Mouse (Mus musculus) left cerebral cortex, adult 18-20 months (tissue): ENCODE data around the gene Wbp1. TPM values are rescaled to one million over a fixed set of nuclear protein-coding genes. Genes with fewer than 3 reads are reported as not detected.
"Not testable (repeated sequence)": the region's sequence is repeated elsewhere in the genome, so short reads cannot be mapped to it uniquely, and the experiment has no call there.

Experiments used
- DNase-seq, 2 experiments: peaks; one replicate each; pipeline ENCODE4 v3.0.0; 2021 to 2022; ENCODE audit warnings: low spot score in 2 of 2, mixed read lengths in 1 of 2
- long read RNA-seq, 2 experiments: library from polyadenylated mRNA; stranded (forward); transcript quantifications; one replicate each; pipeline ENCODE4 v2.0.0; 2021
- total RNA-seq, 2 experiments: library from RNA; stranded (reverse); gene quantifications; 2 replicates each; pipeline ENCODE4 v1.2.3; 2021

Gene Wbp1
- 10 to 100 TPM; 37.2 to 40.2 TPM for total RNA-seq
- long read RNA-seq, experiment 1, transcript Wbp1-201 (5 exons, 1,419 nt), result major isoform, 24 of 41 reads
- long read RNA-seq, experiment 1, partial matches to known transcripts, result 2 of 41 reads
- long read RNA-seq, experiment 1, other reads (novel, unspliced or antisense), result 12 of 41 reads
- long read RNA-seq, experiment 2, transcript Wbp1-201 (5 exons, 1,419 nt), result major isoform, 20 of 37 reads
- long read RNA-seq, experiment 2, partial matches to known transcripts, result 3 of 37 reads
- long read RNA-seq, experiment 2, other reads (novel, unspliced or antisense), result 8 of 37 reads

DNA sequence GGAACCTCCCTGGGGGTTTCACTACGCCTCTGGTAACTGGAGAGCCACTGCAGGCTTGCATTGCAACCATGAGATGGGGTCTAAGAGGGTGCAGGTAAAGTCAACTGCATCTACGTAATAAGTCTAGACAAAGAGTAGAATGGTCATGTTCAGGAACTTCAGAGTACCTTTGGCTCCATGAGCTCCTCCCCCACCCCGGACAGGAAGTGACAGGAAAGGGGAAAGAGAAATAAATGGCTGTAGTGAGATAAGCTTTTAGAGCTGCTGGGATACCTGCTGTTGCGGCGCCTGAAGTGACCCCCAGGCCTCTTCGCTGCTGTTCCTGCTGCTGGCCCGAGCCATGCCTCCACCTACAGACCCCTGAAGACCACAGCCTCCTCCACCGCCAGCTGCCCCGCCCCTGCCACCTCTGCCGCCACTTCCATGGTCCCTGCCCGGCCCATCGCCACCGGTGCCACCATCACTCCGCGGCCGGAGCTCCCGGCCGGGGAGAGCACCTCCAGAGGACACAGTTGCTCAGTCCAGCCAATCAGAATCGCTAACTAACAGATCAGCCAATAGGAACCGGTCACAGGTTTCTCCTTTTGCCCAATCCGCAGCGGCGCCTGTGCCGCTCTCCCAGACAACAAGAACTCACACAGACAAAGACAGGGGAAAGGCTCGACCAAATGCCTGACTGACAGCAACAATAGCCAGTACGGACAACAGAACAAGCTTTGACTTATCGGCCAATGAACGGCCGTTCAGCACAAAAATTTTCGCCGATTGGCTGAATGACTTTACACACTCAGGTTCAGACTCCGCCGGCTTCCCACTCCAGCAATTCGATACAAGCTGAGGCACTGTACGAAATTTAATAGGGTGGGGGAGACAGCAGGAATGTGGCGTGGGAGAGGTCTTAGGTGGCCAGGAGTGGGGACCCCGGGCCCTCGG, at the start of gene Wbp1:
Gene Wbp1 (minus strand): TSS at position 630 of the 933 bp plus-strand sequence.
- peak; percentile 91 to 96 for DNase-seq

DNA sequence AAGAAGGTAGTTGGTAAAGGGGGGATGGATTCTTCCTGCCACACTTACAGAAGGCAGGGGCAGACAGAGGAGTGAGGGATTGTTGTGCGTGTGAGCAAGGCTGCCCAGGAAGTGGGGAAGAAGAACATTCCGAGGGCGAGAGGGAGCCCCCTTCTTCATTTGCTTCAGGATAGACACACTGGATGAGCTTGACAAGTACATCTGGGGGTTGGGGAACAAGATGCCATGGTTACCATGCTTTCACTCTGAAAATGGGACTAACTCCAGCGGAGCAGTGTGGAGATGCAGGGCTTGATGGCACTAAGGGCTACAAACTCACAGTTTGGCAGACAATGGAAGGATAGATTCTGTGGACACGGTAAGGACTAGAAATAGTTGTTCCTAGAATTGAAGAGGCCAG, 49.7 kb upstream of the Wbp1 start:
- no peak for DNase-seq

DNA sequence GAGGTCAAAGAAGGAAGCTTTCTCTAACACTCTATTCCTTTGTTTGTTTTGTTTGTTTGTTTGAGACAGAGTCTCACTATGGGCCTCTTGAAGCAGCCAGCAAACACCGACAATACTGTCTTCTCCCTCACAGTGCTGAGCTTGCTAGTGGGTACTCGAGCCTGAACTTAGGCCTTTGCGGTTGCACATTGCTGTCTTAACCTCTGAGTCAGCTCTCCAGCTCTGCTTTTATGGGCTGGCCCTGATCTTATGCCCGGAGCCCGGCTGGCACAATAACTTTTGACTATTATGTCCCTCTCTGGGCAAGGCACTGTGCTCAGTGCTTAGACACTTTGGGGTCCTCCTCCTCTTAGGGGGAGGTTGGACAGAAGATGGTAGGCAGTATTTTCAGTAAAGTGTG, 48.5 kb upstream of the Wbp1 start:
- no peak for DNase-seq

DNA sequence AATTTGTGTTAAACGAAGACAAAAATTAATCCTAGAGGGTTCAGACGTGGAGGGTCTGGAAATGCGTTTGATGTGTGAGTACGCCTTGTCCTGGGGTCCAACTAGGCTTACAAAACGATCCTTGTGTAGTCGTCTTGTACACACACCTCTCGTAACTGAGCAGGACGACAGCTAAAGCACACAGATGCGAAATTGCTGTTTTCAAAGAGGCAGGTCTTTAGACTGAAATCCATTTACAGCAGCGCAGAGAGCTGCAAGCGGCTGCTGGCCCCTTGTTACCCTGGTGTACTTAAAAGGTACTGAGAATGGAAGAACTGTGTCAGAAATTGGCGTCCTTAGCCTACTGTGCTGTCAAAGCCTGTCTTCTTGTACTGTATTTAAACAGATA, 44.9 kb upstream of the Wbp1 start:
- no peak for DNase-seq

DNA sequence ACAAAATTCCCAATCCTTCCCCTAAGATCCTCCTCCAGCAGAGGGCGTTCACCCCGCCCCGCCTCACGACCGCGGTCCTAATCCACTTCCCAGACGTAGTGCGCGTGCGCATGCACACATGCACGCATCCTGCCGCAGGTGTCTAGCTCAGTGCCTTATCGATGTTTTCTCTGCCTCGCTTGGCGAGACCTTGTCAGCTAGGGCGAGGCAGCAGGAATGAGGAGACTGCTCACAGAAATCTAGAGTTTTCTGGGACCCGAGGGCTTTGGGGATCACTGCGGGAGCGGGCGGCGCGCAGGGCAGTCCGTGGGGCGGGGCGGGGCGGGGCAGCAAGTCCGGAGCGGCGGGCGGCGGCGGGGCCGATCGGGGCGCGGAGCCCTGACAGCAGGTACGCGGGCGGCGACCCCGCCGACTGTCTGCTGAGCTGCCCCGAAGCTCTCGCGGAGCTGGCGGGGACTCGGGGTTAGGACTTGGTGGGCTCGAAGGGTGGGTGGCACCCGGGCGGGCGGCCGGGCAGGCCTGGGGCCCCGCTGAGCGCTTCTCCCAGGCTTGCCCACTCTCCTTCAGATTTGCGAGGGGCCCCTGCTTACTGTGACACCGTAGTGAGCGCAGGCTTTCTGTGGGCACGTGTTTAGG, 44.4 kb upstream of the Wbp1 start, which contains the start of gene Dctn1:
Gene Dctn1 (plus strand): TSS at position 314 of the 636 bp plus-strand sequence.
- DNase-seq, result peak; percentile 92 to 93

DNA sequence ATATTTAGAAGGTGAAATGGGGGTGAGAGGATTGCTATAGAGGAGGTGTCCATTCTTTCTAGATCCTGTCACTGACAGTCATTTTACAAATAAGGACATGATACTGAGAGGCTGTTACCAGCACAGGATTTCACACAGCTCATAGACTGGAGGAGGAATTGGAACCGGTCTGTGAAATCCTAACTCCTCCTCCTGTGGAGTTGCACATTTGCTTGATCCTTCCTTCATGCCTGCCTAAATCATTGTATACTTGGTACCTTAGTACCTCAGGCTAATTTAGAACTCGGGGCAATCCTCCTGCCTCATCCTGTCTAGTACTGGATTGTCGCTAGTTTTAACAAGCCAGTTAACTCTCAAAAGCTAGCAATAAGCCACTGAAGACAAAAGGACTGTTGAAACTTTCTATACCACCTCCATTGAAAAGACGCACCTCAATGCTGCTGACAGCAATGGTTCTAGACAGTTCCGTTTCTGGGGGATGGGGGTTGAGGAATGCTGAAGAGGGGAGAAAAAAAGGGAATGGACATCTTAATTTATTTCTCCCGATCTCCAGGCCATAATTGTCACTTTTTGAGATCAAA, 43.8 kb upstream of the Wbp1 start:
- DNase-seq, result no peak

DNA sequence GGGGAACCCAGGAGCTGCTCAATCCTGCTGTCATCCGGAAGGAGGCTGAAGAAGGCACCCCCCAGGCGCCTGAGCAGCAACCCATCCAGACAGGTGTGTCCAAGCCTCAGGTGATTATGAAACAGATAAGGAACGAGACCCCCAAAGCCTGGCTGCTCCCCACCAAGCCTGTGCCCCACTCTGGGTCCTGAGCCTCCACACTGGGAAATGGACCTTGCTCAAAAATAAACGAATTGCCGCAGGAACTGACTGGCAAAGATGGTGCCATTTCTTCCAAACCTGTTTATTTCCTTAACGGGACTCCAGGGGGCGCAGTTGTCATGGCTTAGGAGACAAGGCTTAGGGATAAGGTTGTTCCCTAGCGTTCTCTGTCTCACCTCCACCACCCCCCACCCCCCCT, 41.3 kb upstream of the Wbp1 start:
- DNase-seq, result peak; percentile 63 to 72

DNA sequence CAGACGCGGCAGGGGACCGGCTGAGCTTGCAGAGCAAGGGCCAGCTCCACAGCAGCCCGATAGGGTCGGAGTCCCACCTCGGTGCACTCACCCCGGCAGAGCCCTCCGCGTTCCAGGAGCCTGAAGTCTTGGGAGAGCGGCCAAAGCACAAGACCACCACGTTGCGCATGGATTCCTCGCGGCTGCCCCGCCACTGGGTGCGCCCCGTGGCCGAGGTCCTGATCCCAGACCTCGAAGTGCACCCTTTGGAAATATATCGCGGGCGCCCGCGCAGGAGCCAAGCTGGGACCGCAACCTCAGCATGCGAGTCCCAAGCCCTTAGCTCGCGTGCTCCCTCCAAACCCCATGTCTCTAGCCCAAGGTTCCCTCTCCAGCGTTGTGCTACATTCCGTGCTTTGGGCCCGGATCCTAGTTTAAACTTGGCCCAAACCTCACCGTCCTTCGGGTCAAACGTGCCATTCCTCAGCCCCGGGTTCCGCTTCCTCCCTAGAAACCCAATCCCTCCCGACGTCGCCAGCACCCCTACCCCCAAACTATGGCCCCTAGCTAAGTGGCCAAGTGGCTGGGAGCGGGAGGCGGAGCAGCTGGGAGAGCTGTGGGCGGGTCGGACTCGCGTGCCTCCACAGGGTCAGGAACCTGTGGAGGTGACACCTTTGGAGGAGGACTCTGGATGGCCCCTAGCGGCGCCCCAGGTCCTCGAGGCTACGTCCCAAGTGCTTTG, 40.7 kb upstream of the Wbp1 start:
- no peak for DNase-seq

DNA sequence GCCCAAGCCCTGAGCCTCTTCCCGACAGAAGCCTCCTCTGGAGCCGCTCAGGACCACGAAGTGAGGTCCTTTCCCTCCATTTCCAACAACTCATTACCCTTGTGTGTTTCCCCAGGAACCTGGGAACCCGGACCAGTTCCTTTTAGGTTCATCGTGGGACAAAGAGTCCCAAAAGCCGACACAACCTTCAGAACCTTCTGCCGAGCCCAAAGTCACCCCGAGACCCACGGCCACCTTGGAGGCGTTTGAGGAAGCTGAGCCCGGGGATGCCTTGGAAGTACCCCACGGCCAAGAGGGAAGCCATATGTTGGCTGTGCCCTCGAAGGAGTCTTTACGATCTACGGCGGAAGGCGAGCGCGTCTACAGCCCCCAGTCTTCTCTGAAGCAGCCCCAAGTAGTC, 40.1 kb upstream of the Wbp1 start:
- no peak for DNase-seq

DNA sequence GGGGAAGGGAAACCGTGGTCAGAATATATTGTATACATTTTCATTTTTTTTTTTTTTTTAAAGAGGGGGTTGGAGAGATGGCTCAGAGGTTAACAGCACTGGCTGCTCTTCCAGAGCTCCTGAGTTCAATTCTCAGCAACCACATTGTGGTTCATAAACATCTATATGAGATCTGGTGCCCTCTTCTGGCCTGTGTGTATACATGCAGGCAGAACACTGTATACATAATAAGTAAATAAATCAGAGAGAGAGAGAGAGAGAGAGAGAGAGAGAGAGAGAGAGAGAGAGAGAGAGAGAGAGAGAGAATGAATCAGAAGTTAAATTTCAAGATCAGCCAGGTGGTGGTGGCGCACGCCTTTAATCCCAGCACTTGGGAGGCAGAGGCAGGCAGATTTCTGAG, 38.1 kb upstream of the Wbp1 start:
- DNase-seq, result not testable (repeated sequence)

DNA sequence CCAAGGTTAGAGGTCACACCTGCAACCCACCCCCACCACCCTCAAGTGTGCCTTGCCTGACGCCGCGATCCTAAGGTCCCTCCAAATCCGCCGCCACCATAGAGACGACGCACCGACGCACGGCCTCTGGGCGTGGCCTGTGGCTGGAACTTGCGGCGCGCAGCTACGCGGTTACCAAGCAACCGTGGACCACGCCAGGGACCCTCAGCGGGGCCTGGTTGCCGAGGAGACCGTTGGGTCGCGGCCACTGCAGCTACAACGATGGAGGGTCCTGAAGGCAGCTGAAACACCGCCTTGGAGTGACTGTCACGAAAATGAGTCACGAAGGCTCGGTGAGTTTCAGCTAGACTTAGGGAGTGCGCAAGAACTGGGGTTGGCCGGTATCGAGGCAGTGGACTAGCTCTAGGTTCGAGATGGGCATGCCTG, 34.9 kb upstream of the Wbp1 start, which contains the start of the genes Wdr54 and 1700003E16Rik:
Gene Wdr54 (minus strand): TSS at position 139 of the 426 bp plus-strand sequence.
Gene 1700003E16Rik (plus strand): TSS at position 146 of the 426 bp plus-strand sequence.
- DNase-seq, result peak; percentile 74 to 83

DNA sequence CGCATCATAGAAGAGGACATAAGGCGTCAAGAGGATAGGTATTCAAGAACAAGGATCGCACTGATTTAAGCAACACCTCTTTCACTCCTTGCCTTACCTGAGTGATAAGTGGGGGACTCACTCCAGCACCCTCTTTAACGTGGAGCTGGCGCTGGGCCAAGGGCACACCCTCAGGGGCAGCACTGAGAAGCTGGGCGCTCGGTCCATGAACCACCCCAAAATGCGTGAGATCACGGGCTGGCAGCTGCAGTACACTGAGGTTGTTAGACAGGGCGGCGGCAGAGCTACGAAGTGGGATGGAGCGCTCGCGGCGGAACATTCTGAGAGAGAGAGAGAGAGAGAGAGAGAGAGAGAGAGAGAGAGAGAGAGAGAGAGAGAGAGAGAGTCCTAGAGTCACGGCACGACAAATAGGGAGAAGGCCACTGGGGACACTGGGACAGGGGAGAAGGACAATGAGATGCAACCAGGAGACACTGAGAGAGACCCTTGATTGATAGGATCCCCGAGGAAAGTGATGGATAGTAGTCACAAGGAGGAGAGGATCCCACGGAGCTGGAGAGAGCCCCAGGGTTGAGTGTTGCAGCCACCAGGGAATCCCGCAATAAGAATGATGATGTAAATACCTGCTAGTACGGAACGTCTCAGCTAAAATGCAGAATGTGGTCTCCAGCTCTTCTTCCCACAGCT, 34.3 kb upstream of the Wbp1 start:
- no peak for DNase-seq

DNA sequence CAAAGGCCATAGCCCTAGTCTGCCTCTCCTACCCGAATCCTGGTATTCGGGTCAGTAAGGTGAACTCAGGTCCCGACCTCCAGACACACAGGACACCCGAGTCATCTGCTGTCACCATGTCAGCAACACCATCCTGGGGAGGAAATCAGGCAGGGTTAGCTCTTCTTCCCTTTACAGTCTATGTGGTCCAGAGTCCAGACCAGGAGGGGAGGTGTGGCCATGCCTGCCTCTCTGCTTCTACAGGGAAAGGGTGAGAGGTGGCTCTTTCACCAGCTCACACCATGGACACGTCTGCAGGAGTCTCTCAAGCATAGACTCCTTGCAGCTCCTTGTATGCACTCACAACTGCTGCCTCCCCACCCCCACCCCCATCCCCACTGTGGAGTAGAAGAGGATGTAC, 32.1 kb upstream of the Wbp1 start:
- no peak for DNase-seq

DNA sequence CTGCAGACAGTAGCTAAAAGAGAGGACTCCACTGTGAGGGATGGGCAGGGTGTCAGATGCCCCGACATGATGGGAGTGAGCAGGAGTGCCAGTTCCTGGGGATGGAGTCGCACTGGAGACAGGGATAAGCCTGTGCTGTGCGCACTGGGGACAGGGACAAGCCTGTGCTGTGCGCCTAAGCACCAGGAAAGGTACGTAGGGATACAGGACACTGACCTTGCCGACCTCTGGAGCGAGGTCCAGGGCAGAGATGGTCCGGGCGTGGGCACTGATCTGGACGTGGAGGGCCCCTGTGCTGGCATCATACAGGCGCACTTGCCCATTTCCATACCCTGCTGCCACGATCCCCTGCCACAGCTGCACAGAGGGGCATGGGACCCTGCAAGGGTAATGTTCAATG, 31.7 kb upstream of the Wbp1 start:
- DNase-seq, result no peak

DNA sequence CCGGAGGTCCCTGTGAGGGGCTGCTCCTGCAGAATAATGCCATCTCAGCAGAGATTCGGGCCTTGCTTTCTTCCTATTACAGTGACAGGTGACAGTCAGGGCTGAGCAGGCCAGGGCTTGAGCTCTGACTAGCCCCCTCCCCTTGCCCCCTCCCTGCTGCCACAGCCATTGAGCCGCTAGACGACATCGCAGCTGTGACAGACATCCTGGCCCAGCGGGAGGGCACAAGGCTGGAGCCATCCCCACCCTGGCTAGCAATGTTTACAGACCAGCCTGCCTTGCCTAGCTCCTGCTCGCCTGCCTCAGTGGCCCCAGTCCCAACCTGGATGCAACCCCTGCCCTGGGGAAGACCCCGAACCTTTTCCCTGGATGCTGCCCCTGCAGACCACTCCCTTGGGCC, 30.4 kb upstream of the Wbp1 start:
- no peak for DNase-seq

DNA sequence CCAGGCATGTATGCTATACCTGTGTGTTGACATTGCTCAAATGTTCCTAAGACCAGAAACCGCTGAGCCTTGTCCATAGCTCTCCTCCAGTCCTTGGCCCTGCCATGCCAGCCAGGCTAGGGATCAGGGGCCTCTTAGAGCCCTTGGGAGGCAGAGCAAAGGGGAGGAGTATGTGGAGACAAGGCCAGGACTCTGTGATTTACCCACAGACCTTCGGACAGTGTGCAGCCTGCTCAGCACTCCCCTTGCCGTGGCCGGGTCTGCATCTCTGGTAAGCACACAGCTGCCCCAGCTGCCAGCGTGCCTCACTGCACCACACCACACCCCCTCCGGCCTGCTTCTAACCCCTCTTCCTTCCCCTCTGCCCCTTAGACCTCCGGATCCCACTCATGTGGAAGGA, 25.9 kb upstream of the Wbp1 start:
- no peak for DNase-seq

DNA sequence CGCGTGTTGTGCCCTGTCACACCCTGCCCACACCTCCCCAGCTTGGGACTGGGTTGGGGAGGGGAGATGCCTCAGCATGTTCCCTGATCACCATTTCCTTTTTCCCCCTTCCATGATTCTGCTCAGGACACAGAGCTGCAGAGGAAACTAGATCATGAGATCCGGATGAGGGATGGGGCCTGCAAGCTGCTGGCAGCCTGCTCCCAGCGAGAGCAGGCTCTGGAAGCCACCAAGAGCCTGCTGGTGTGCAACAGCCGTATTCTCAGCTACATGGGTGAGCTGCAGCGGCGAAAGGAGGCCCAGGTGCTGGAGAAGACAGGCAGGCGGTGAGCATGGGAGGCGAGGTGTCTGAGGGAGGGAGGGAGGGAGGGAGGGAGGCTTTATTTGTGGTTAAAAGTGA, 24.4 kb upstream of the Wbp1 start:
- no peak for DNase-seq

DNA sequence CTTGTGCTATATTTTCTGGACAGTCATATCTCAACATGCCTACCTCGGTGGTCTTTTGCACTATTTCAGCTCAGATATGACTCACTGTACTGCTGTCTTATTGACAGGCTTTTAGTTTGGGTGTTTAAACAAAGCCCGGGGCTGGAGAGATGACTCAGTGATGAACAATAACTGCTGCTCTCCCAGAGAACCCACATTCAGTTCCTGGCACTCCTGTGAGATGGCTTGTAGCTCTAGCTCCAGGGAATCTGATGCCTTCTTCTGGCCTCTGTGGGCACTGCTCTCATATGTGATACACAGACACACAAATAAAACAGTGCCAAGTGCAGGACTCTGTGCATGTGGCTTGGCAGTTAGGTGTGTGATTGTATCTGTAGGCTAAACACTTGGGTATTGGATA, 23.9 kb upstream of the Wbp1 start:
- DNase-seq, result no peak

DNA sequence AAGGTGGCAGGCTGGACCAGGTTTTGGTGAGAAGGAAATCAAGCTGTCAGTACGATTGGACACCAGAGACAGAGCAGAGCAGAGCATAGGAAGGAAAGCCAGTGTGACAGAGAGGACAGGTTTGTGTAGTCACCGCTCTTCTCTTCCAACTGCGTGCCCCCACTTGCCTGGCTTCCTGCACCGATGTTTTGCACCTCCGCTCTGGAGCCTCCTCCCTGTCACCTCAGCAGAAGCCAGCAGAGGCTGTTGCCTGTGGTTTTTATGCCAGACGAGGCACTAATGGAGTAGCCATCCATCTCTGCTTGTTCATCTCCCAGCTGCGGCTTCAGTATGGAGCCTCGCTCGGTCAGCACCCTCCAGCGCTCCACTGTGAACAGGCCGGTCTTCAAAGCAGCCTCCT, 21.5 kb upstream of the Wbp1 start:
- DNase-seq, result peak; percentile 45 to 66

DNA sequence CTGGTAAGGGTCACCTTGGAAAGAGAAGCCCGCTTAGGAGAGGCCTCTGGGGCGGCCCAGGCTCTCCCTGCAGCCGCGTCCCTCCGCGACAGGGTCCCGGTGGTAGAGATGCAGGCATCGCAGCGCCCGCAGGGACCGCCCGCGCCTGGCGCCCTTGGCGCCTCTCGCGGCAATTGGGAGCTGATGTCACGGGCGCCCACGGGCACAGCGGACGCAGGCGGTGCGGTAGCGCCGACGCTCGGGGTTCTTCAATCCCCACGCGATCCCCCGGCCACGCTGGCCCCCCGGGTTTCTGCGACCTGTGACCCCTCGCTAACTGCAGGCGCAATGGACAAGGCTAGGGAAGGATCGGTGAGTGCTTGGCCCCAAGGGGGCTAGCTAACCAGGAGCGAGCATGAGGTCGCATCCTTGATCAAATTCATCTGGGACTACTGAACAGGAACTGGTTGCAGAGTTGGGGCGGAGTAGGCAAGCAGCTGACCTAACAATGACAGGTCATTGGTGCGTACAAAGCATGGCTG, 20.9 kb upstream of the Wbp1 start:
- peak; percentile 66 to 82 for DNase-seq
